21 mouse cellular contexts compared by ENCODE assay signal in the genomic region with DNA sequence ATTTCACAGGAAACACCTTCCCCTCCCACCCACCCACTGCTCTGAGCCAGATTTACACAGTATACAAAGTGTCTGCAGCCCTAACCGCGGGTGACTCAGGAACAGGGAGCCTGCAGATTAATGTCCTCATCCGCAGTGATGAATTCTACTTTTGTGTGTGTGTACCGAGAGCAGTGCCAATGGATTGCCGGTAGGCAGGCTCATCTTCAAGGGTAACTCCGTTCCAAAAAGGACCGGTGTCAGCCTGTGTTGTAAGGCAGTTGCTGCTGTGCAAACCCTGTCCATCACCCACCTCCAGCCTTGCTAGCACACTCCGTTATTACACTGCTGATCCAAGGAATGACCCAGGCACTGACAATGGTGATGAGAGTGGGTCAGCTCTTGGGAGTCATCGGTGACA.
A peak's percentile ranks its signal among the peaks of the same experiment; 100 is the strongest.
DNase-seq lines count a peak whose midpoint lies in the region; ATAC-seq and TF ChIP-seq lines count a peak whose summit lies in the region.
"Had no signal": no experiment of that assay in that cellular context is flagged by ENCODE, and none has a peak within 500 bp of the region (broad histone marks: within the 10 kb centered on the region; RNA-seq: fewer than 3 reads in every experiment).

No protein-coding gene starts in this region.

- no peak overlapping the region for H3K4me3 ChIP-seq in kidney, embryonic 14.5 days (ENCODE audit: low read length)
- H3K4me3 ChIP-seq in kidney, adult 2 months (ENCODE audit: insufficient read depth, low read depth, low read length), result no peak overlapping the region
- no peak overlapping the region for H3K4me3 ChIP-seq in intestine, embryonic 15.5 days (replicated peaks)
- H3K4me3 ChIP-seq: embryonic facial prominence, embryonic 15.5 days; forebrain, embryonic 10.5 days had no signal

- peak overlapping the region; percentile 22; the same call in 1 of the 2 replicates for H3K4me2 ChIP-seq in kidney, embryonic 14.5 days (replicated peaks; ENCODE audit: low read depth, low read length)
- H3K4me2 ChIP-seq in intestine, embryonic 15.5 days (replicated peaks), result peak overlapping the region; percentile 41
- H3K4me2 ChIP-seq: embryonic facial prominence, embryonic 15.5 days; heart, embryonic 11.5 days; liver, embryonic 11.5 days had no signal

- WGBS in kidney, embryonic 14.5 days, result 41% methylated on average over 9 of the region's 9 CpGs
- WGBS in kidney, adult 2 months, result 56% methylated on average over 9 of the region's 9 CpGs
- WGBS in intestine, embryonic 15.5 days, result 35% methylated on average over 9 of the region's 9 CpGs

- no peaks in the 10 kb centered on the region for H3K36me3 ChIP-seq in kidney, embryonic 14.5 days (ENCODE audit: control insufficient read depth, insufficient read depth, low read length)
- H3K36me3 ChIP-seq in kidney, adult 2 months (ENCODE audit: control insufficient read depth, insufficient read depth, low read length), result no peaks in the 10 kb centered on the region
- no peaks in the 10 kb centered on the region for H3K36me3 ChIP-seq in intestine, embryonic 15.5 days
- H3K36me3 ChIP-seq: embryonic facial prominence, embryonic 15.5 days; forebrain, embryonic 10.5 days had no signal

- DNase-seq in adrenal gland, adult 2 months, result peak; percentile 41
- DNase-seq in adrenal gland, postnatal 25 days, result no peak
- DNase-seq in kidney, adult 2 months, result no peak
- peak; percentile 52 for DNase-seq in adrenal gland, postnatal 14 days
- no peak for DNase-seq in right cerebral cortex, postnatal 10 days (ENCODE audit: low spot score in 2 of 2)
- no peak for DNase-seq in cerebellum, adult 9-11 months
- DNase-seq: cerebellum, postnatal 10 days; embryo, embryonic 11 days; heart, postnatal 4 days; kidney, adult 9 months; lung, adult 18-20 months; right cerebral cortex, adult 18-20 months; thymus, adult 18-20 months; thymus, postnatal 4 days had no signal

- no peak for TF ChIP-seq POLR2A in kidney, adult 2 months (IDR thresholded peaks at IDR 0.05; ENCODE audit: low read depth, low read length)

- TF ChIP-seq CTCF in kidney, adult 2 months (conservative IDR thresholded peaks at IDR 0.05; ENCODE audit: insufficient read depth, insufficient read length, low read depth, low read length), result no peak

- H3K27ac ChIP-seq in kidney, embryonic 14.5 days (ENCODE audit: low read depth, low read length), result peak overlapping the region; percentile 26; the same call in 1 of the 2 replicates
- H3K27ac ChIP-seq in kidney, adult 2 months (ENCODE audit: insufficient read depth, low read depth, low read length), result no peak overlapping the region
- peak overlapping the region; percentile 27; the same call in 1 of the 2 replicates for H3K27ac ChIP-seq in intestine, embryonic 15.5 days
- H3K27ac ChIP-seq: embryonic facial prominence, embryonic 15.5 days had no signal

- no peaks in the 10 kb centered on the region for H3K27me3 ChIP-seq in kidney, embryonic 14.5 days (ENCODE audit: control insufficient read depth, insufficient read depth, low read length)
- no peaks in the 10 kb centered on the region for H3K27me3 ChIP-seq in kidney, adult 2 months (replicated peaks; ENCODE audit: control insufficient read depth, insufficient read depth, low read length)
- no peaks in the 10 kb centered on the region for H3K27me3 ChIP-seq in intestine, embryonic 15.5 days (replicated peaks)
- H3K27me3 ChIP-seq: embryonic facial prominence, embryonic 15.5 days; Patski had no signal

- no peak for ATAC-seq in kidney, embryonic 14.5 days (ENCODE audit: low FRiP score, low TSS enrichment)
- peak; percentile 39; the same call in 1 of the 2 replicates for ATAC-seq in intestine, embryonic 15.5 days
- ATAC-seq: Patski had no signal

- H3K4me1 ChIP-seq in kidney, embryonic 14.5 days (ENCODE audit: control insufficient read depth, insufficient read depth, low read length), result peaks cover 28% of the 10 kb centered on the region
- H3K4me1 ChIP-seq in kidney, adult 2 months (ENCODE audit: control insufficient read depth, insufficient read depth, low read length), result no peaks in the 10 kb centered on the region
- peaks cover 23% of the 10 kb centered on the region for H3K4me1 ChIP-seq in intestine, embryonic 15.5 days (replicated peaks)

- peaks cover under 1% of the 10 kb centered on the region; the same call in 1 of the 2 replicates for H3K9me3 ChIP-seq in kidney, embryonic 14.5 days (ENCODE audit: control insufficient read depth, low read length)
- H3K9me3 ChIP-seq in intestine, embryonic 15.5 days, result no peaks in the 10 kb centered on the region
- H3K9me3 ChIP-seq: embryonic facial prominence, embryonic 15.5 days; forebrain, embryonic 10.5 days had no signal

- no peak overlapping the region for H3K9ac ChIP-seq in kidney, embryonic 14.5 days (ENCODE audit: low read depth, low read length)
- no peak overlapping the region for H3K9ac ChIP-seq in intestine, embryonic 15.5 days
- H3K9ac ChIP-seq: embryonic facial prominence, embryonic 15.5 days had no signal

Comparison
In these comparisons a context has a peak if more than half of its experiments do, and no peak if none do; other contexts are left out.
1. DNase-seq: peak in adrenal gland, adult 2 months (single experiment) and adrenal gland, postnatal 14 days (single experiment); none in adrenal gland, postnatal 25 days (single experiment), kidney, adult 2 months (single experiment), right cerebral cortex, postnatal 10 days (0 of 2) and cerebellum, adult 9-11 months (single experiment).